Mouse (Mus musculus) C2C12 (cell line): ENCODE measurements around the gene Gpd2. TPM values are rescaled to one million over a fixed set of nuclear protein-coding genes. Genes with fewer than 3 reads are reported as not detected.
A peak's percentile ranks its signal among the peaks of the same experiment; 100 is the strongest.

ENCODE experiments used
- H3K27me3 ChIP-seq: one replicate; pipeline ENCODE4 v1.6.1; 2011; ENCODE audit not compliant: control insufficient read depth, insufficient read depth, insufficient read length
- H3K36me3 ChIP-seq: one replicate; pipeline ENCODE4 v1.6.1; 2011; ENCODE audit not compliant: control insufficient read depth, insufficient read depth
- H3K4me3 ChIP-seq: one replicate; pipeline ENCODE4 v1.5.1; 2011; ENCODE audit warnings: mild to moderate bottlenecking, control low read depth; ENCODE audit not compliant: poor library complexity, insufficient read depth, severe bottlenecking
- H3K79me2 ChIP-seq: one replicate; pipeline ENCODE4 v1.6.1; 2011; ENCODE audit not compliant: control insufficient read depth, insufficient read depth
- H3K79me3 ChIP-seq: one replicate; pipeline ENCODE4 v1.6.1; 2011; ENCODE audit warnings: low read depth, control low read depth
- H3ac ChIP-seq: one replicate; pipeline ENCODE3; 2011; ENCODE audit warnings: low read depth; ENCODE audit not compliant: control insufficient read depth, insufficient read length
- CEBPB ChIP-seq: IDR thresholded peaks from one replicate; pipeline ENCODE4 v1.6.1; 2011; ENCODE audit warnings: low read depth, mild to moderate bottlenecking, control low read depth, moderate library complexity
- CTCF ChIP-seq: IDR thresholded peaks from one replicate; pipeline ENCODE4 v1.5.1; 2011; ENCODE audit not compliant: control insufficient read depth, insufficient read depth, insufficient read length
- FOSL1 ChIP-seq: IDR thresholded peaks from one replicate; pipeline ENCODE4 v1.8.0; 2011; ENCODE audit warnings: mild to moderate bottlenecking, low read length; ENCODE audit not compliant: poor library complexity, insufficient read depth, severe bottlenecking
- MAX ChIP-seq: IDR thresholded peaks from one replicate; pipeline ENCODE4 v1.6.1; 2011; ENCODE audit warnings: mild to moderate bottlenecking, control low read depth
- MYOD1 ChIP-seq: IDR thresholded peaks from one replicate; pipeline ENCODE4 v1.6.1; 2011; ENCODE audit warnings: low read depth; ENCODE audit not compliant: control insufficient read depth, insufficient read length
- MYOG ChIP-seq: IDR thresholded peaks from one replicate; pipeline ENCODE4 v1.6.1; 2011; ENCODE audit not compliant: control insufficient read depth, insufficient read length; ENCODE audit errors: extremely low read depth
- USF1 ChIP-seq: IDR thresholded peaks from one replicate; pipeline ENCODE4 v1.6.1; 2011; ENCODE audit warnings: low read depth, mild to moderate bottlenecking, control low read depth, moderate library complexity
- long read RNA-seq, 2 experiments: library from polyadenylated mRNA; unstranded; transcript quantifications; one replicate each; pipeline ENCODE4 v2.0.0; 2019 to 2020
- polyA plus RNA-seq: library from polyadenylated mRNA; unstranded; fragments of >200 nt; fragmentation: generic; extraction: Trizol; gene quantifications from one replicate; pipeline ENCODE4 v1.2.1, GENCODE M21; 2012; ENCODE audit warnings: missing spikeins

Gpd2 gene
- 23.8 TPM for polyA plus RNA-seq
- long read RNA-seq, experiment 1, full-length matches to known transcripts, result 43 of 62 reads
- long read RNA-seq, experiment 1, partial matches to known transcripts, result 12 of 62 reads
- long read RNA-seq, experiment 1, other reads (novel, unspliced or antisense), result 7 of 62 reads
- long read RNA-seq, experiment 2, full-length matches to known transcripts, result 879 of 968 reads
- long read RNA-seq, experiment 2, partial matches to known transcripts, result 15 of 968 reads
- long read RNA-seq, experiment 2, other reads (novel, unspliced or antisense), result 74 of 968 reads

DNA sequence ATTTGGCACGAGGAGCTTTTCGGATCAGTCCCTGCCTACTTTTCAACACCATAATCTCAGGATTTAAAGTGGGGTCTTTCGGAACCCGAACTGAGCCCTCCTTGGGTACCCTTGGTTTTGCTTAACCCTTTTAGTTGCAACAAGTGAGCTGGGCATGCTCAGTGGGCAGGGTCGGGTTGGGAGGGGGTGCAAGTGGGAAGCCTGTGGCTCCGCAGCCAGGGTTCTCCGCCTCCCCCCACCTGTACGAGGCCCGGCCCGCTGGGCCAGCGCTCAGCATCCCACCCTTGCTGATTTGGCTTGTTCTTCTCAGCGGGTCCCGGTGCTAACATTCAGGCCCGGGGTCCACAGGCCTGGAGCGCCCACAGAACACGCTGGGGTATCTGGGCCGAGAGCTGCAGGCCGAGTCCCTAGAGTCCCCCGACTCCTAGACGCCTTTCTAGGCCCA, at the start of gene Gpd2:
Gene Gpd2, plus strand, starts transcription at position 161 of the 445 bp plus-strand sequence.
- TF ChIP-seq MYOG (no peak), MAX (no peak), CEBPB (no peak), USF1 (no peak), MYOD1 (no peak), CTCF (no peak), FOSL1 (no peak)
- peaks cover 53% of the 10 kb centered on the region for H3K79me2 ChIP-seq
- no peaks in the 10 kb centered on the region for H3K27me3 ChIP-seq
- peaks cover 7% of the 10 kb centered on the region for H3K36me3 ChIP-seq
- peak within 1 kb of the TSS; percentile 62 for H3K4me3 ChIP-seq
- peaks cover 32% of the 10 kb centered on the region for H3K79me3 ChIP-seq
- H3ac ChIP-seq, result peak within 1 kb of the TSS; percentile 60

DNA sequence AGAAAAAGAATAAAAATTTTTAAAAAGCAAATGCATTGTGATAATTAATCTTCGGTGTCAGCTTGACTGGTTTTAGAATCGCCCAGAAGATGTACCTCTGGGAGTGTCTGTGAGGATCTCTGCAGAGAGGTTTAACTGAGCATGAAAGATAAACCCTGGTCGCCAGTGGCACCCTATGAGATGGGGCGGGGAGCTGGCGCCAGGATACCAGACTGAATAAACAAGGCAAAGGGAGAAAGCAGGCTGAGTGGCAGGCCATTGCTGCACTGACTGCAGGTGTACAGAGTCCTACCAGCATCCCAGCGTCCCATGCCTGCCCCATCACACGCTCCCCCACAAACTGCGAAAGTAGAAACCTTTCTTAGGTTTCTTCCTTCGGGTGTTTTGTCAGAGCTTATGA, 49.2 kb upstream of the Gpd2 start:
- no peaks in the 10 kb centered on the region for H3K36me3 ChIP-seq
- no peaks in the 10 kb centered on the region for H3K79me3 ChIP-seq
- no peak overlapping the region for H3K4me3 ChIP-seq
- no peaks in the 10 kb centered on the region for H3K27me3 ChIP-seq
- TF ChIP-seq CEBPB (no peak), CTCF (no peak), MYOG (no peak), FOSL1 (no peak), USF1 (no peak), MAX (no peak), MYOD1 (no peak)
- H3ac ChIP-seq, result no peak overlapping the region
- no peaks in the 10 kb centered on the region for H3K79me2 ChIP-seq

DNA sequence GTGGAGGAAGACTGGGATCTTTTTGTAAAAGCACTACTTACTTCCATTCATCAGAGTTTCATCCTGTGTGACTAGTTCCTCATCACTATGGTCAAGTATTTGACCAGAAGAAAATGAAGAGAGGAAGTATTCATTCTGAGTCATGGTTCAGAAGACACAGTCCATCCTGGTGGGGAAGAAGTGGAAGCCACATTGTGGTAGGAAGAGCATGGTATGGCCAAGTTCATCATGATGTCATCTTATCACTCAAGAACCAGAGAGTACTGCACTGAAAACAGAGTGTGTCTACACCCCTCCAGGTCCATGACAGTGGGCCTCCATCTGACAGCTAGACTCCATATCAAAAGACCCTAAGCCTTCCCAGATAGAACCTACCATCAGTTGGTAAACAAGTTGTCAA, 46.6 kb upstream of the Gpd2 start:
- Histone ChIP-seq H3K79me2 (no peaks in the 10 kb centered on the region), H3K36me3 (no peaks in the 10 kb centered on the region), H3K4me3 (no peak overlapping the region), H3K27me3 (no peaks in the 10 kb centered on the region), H3K79me3 (no peaks in the 10 kb centered on the region), H3ac (no peak overlapping the region)
- TF ChIP-seq MAX, result no peak
- no peak for TF ChIP-seq USF1
- TF ChIP-seq FOSL1, result no peak
- TF ChIP-seq CEBPB, result no peak
- no peak for TF ChIP-seq CTCF
- no peak for TF ChIP-seq MYOG
- TF ChIP-seq MYOD1, result no peak

DNA sequence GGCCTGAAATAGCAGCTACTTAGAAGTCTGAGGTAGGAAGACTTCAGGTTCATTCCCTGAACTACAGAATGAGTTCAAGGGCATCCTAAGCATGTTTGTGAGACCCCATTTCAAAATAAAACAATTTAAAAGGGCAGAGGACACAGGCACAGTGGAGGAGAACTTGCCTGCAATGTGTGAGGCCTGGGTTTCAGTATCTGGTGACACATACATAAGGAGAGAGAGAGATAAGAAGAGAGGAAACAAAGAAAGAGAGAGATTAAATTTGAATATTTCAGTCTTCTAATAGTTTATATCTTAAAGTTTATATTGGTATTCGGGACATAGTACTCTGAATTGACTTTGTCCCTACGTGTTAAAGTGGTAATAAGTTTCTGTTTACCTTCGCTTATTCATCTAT, 38.4 kb upstream of the Gpd2 start:
- Histone ChIP-seq H3K27me3 (no peaks in the 10 kb centered on the region), H3K79me2 (no peaks in the 10 kb centered on the region), H3ac (no peak overlapping the region), H3K4me3 (no peak overlapping the region), H3K79me3 (no peaks in the 10 kb centered on the region), H3K36me3 (no peaks in the 10 kb centered on the region)
- no peak for TF ChIP-seq MYOG
- no peak for TF ChIP-seq MYOD1
- TF ChIP-seq FOSL1, result no peak
- TF ChIP-seq USF1, result no peak
- TF ChIP-seq CTCF, result no peak
- TF ChIP-seq CEBPB, result no peak
- TF ChIP-seq MAX, result no peak

DNA sequence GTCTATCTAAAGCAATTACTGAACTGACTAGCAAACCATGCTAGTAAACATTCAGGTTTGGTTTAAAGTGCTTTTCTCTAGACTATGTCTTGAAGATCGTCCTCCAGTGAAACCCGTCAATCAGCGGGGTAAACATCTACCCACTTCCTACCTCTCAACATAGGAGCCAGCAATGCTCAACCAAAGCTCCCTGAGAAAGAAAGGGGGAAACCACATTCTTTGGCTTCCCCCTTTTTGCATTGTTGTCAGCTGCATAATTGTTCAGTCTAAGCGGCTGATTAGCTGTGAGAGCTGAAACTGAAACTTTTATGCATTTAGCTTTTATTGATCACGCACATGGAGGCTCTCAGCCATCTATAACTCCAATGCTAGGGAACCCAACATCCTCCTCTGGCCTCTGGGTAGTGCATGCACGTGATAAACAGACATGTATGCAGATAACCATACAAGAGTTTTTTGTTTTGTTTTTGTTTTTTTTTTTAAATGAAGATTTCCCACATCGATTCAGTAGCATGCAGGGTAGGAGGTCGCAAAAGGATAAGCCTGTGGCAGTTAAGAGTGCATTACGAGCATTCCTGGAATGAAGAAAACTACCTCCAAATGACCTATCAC, 28.9 kb upstream of the Gpd2 start:
- Histone ChIP-seq H3ac (no peak overlapping the region), H3K27me3 (no peaks in the 10 kb centered on the region), H3K79me3 (no peaks in the 10 kb centered on the region), H3K36me3 (no peaks in the 10 kb centered on the region), H3K79me2 (no peaks in the 10 kb centered on the region), H3K4me3 (no peak overlapping the region)
- TF ChIP-seq MYOG, result no peak
- TF ChIP-seq CTCF, result no peak
- TF ChIP-seq CEBPB, result no peak
- no peak for TF ChIP-seq MYOD1
- no peak for TF ChIP-seq USF1
- no peak for TF ChIP-seq MAX
- TF ChIP-seq FOSL1, result no peak
